Mouse (Mus musculus) neural tube, embryonic 13.5 days (tissue): ENCODE measurements around the gene Irx2. TPM values are rescaled to one million over a fixed set of nuclear protein-coding genes. Genes with fewer than 3 reads are reported as not detected.

Experiments
- ATAC-seq: fragments of 200-750 bp; cut with Nextera tagmentation; 2 replicates; pipeline ENCODE4 v1.8.0; 2017; ENCODE audit warnings: low read depth, mild to moderate bottlenecking, moderate TSS enrichment, moderate library complexity
- H3K27ac ChIP-seq: fragments of 300-500 bp; sonication (generic); replicated peaks from 2 replicates; pipeline ENCODE4 v1.5.1; 2015; ENCODE audit warnings: moderate library complexity, mild to moderate bottlenecking, inconsistent platforms
- H3K27me3 ChIP-seq: fragments of 300-500 bp; sonication (generic); 2 replicates; pipeline ENCODE4 v1.6.1; 2015; ENCODE audit warnings: mild to moderate bottlenecking, inconsistent platforms
- H3K36me3 ChIP-seq: fragments of 300-500 bp; sonication (generic); 2 replicates; pipeline ENCODE4 v1.6.1; 2015; ENCODE audit warnings: mild to moderate bottlenecking, inconsistent platforms
- H3K4me1 ChIP-seq: fragments of 300-500 bp; sonication (generic); replicated peaks from 2 replicates; pipeline ENCODE4 v1.6.1; 2015; ENCODE audit warnings: inconsistent platforms
- H3K4me2 ChIP-seq: fragments of 300-500 bp; sonication (generic); 2 replicates; pipeline ENCODE4 v1.6.1; 2015; ENCODE audit warnings: inconsistent platforms, mild to moderate bottlenecking, moderate library complexity
- H3K4me3 ChIP-seq: fragments of 300-500 bp; sonication (generic); 2 replicates; pipeline ENCODE4 v1.5.1; 2015; ENCODE audit warnings: mild to moderate bottlenecking, inconsistent platforms
- H3K9ac ChIP-seq: fragments of 300-500 bp; sonication (generic); 2 replicates; pipeline ENCODE4 v1.6.1; 2015; ENCODE audit warnings: moderate library complexity, mild to moderate bottlenecking, inconsistent platforms
- H3K9me3 ChIP-seq: fragments of 300-500 bp; sonication (generic); 2 replicates; pipeline ENCODE4 v1.6.1; 2016; ENCODE audit warnings: inconsistent platforms
- WGBS: fragments of 180-500 bp; shearing (Covaris S2); methylation state at CpG from one replicate; pipeline ENCODE4 v1.1.7; 2015; 5-methylcytosine and 5-hydroxymethylcytosine counted together
- polyA plus RNA-seq: library from polyadenylated mRNA; unstranded; fragments of >200 nt; fragmentation: Nextera tagmentation; extraction: Ambion mirVana; gene quantifications from 2 replicates; pipeline ENCODE4 v1.2.1, GENCODE M21; 2015

Irx2 gene
- 12.3 and 20.0 TPM in 2 replicates for polyA plus RNA-seq

DNA sequence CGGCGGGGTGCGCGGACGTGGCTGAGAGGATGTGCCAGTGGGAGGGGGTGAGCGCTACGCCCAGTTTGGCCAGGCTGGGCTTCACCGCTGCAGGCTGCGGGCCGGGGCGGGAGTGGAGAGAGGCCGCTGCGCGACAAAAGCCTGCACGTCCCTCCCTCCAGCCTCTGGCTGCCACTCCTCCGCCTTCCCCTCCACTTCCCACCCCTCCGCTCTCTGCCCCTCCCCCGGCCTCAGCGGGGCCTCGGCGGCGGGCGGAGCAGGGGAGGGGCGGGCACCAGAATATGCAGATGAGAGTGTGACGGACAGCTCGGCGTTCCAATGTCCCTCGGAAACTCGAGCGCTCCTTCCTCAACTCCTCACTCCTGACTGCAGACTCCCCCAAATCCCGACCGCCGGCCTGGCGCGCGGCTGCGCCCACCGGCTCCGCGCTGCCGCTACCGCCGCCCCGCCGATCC, at the start of gene Irx2:
TSS of gene Irx2 (plus strand) at position 359 of the 455 bp plus-strand sequence.
- Histone ChIP-seq H3K9ac (peak within 1 kb of the TSS; percentile 79), H3K9me3 (no peaks in the 10 kb centered on the region), H3K4me2 (peak within 1 kb of the TSS; percentile 74), H3K4me1 (peaks cover 68% of the 10 kb centered on the region), H3K4me3 (peak within 1 kb of the TSS; percentile 59), H3K27me3 (peaks cover 93% of the 10 kb centered on the region), H3K27ac (peak within 1 kb of the TSS; percentile 84), H3K36me3 (no peaks in the 10 kb centered on the region)
- ATAC-seq: peak; percentile 82
- under 1% methylated on average over 45 of the region's 45 CpGs for WGBS

DNA sequence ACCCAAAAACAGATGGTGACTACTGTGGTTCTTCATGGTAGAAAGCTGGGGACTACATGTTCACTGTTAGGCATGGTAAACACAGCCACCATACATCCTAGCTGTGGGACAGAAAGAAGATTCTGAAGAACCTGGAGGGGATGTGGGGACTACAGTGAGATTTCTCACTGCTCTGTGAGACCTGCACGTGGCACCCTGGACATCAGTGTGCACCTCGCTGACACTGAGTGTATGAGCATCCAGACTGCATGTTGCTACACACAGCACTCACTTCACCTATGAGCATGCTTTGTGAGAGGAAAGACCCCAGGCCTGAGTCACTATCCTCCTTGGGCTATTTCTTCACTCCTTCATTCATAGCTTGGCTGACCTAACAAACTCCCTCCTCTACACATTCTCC, 47.3 kb upstream of the Irx2 start:
- Histone ChIP-seq H3K36me3 (no peaks in the 10 kb centered on the region), H3K4me2 (no peak overlapping the region), H3K9ac (no peak overlapping the region), H3K4me3 (no peak overlapping the region), H3K27me3 (no peaks in the 10 kb centered on the region), H3K9me3 (peaks cover 10% of the 10 kb centered on the region; the same call in 1 of the 2 replicates), H3K4me1 (no peaks in the 10 kb centered on the region), H3K27ac (no peak overlapping the region)
- ATAC-seq: no peak
- WGBS: 92% methylated on average over 2 of the region's 2 CpGs

DNA sequence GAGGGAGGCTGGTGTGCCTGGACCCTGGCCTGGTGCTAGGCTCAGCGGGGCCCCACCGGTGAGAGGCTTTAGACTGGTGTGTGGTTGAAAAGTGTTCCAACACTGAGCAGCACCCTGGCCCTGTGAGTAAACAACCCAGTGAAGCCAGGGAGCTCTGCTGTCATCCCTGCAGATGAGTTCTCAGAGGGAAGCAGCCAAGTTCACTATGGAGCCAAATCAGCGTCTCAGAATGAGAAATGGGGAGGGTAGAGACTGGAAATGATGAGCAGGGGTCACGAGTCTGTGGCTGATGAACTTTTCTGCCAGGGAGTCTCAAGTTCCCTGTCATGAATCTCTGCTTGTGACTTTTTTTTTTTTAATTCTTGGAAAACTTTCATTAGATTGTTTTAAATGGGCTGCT, 36.1 kb upstream of the Irx2 start:
- Histone ChIP-seq H3K4me1 (no peaks in the 10 kb centered on the region), H3K9me3 (no peaks in the 10 kb centered on the region), H3K27me3 (peaks cover 12% of the 10 kb centered on the region), H3K36me3 (no peaks in the 10 kb centered on the region), H3K27ac (no peak overlapping the region), H3K4me3 (no peak overlapping the region), H3K9ac (no peak overlapping the region), H3K4me2 (no peak overlapping the region)
- 63% methylated on average over 4 of the region's 4 CpGs for WGBS
- no peak for ATAC-seq

DNA sequence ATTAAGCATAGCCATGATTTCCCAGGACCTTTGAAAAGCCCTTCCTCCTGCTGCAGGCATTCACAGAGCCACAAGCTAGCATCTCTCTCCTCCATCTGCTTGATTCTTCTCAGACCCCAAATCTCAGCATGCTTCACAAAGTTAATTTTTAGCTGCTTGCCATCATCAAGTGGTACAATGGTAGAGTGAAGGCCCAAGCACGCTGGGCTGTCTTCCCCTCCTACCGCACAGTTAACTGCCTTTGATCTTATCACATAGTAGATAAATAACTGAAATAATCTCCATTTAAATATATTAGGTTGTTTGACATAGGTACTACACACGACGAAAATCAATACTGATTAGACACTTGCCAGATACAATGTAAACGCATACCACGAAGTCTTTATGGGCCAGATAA, 35.3 kb upstream of the Irx2 start:
- H3K9ac ChIP-seq: no peak overlapping the region
- H3K36me3 ChIP-seq: no peaks in the 10 kb centered on the region
- no peak overlapping the region for H3K4me3 ChIP-seq
- peaks cover 12% of the 10 kb centered on the region for H3K27me3 ChIP-seq
- 84% methylated on average over 6 of the region's 6 CpGs for WGBS
- H3K27ac ChIP-seq: no peak overlapping the region
- H3K4me2 ChIP-seq: no peak overlapping the region
- H3K4me1 ChIP-seq: no peaks in the 10 kb centered on the region
- no peak for ATAC-seq
- no peaks in the 10 kb centered on the region for H3K9me3 ChIP-seq

DNA sequence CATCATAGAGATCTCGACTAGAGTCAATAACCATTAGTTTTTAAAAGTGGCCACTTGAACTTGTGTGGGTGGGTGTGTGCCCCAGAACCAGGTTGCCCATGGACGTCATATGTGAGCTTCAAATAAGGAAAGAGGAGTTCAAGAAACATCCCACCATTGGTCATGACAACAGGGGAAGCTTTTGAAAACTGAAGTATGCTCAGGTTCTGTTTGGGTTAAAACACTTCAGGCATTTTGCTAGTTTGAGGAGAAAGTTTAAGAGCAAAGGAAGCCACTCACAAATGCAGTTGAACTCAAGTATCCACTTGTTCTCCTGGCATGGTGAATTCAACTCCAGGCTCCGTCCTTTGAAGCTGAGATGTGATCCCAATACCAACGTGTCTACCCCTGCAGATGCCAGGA, 34.9 kb upstream of the Irx2 start:
- Histone ChIP-seq H3K4me3 (no peak overlapping the region), H3K27me3 (peaks cover 12% of the 10 kb centered on the region), H3K9me3 (no peaks in the 10 kb centered on the region), H3K4me1 (no peaks in the 10 kb centered on the region), H3K4me2 (no peak overlapping the region), H3K27ac (no peak overlapping the region), H3K9ac (no peak overlapping the region), H3K36me3 (no peaks in the 10 kb centered on the region)
- no peak for ATAC-seq
- 84% methylated on average over 4 of the region's 4 CpGs for WGBS

DNA sequence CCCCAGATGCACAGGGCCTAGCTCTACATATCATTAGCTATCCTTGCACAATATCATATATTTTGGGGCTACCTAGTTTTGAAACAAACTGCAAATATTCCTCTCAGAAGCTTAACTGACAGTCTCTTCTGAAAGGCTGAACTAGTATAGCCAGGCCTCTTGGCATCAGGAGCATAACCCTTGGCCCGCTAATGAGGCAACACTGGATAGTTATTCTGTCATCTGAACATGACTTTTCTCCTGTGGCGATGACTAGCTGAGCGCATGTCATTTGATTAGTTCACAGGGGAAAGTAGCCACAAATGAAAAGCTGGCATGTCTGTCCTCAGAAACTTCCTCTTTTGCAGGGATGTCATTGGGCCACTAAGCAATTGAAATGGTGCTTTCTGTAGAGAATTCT, 29.4 kb upstream of the Irx2 start:
- Histone ChIP-seq H3K27ac (no peak overlapping the region), H3K27me3 (peaks cover under 1% of the 10 kb centered on the region; the same call in 1 of the 2 replicates), H3K4me2 (no peak overlapping the region), H3K9ac (no peak overlapping the region), H3K4me1 (no peaks in the 10 kb centered on the region), H3K4me3 (no peak overlapping the region), H3K36me3 (no peaks in the 10 kb centered on the region), H3K9me3 (no peaks in the 10 kb centered on the region)
- WGBS: 97% methylated on average over 3 of the region's 3 CpGs
- no peak for ATAC-seq

DNA sequence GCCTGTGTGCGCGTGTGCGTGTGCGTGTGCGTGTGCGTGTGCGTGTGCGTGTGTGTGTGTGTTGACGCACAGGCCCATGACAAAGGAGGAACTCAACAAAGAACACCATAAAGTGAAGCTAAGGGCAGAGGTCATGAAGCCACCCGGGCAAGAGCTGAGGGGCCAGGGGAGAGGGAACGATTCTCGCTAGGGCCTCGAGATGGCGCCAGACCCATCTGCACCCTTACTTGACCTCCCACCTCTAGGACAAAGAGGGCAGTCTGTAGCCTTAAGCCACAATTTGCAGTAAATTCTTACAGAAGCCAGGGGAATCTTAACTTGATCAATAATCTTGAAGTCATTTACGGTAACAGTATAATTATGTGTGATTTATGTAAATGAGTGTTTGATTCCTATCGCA, 19.9 kb upstream of the Irx2 start:
- no peak overlapping the region for H3K4me3 ChIP-seq
- H3K36me3 ChIP-seq: no peaks in the 10 kb centered on the region
- WGBS: 55% methylated on average over 16 of the region's 16 CpGs
- H3K4me1 ChIP-seq: no peaks in the 10 kb centered on the region
- H3K9ac ChIP-seq: no peak overlapping the region
- H3K4me2 ChIP-seq: no peak overlapping the region
- H3K9me3 ChIP-seq: no peaks in the 10 kb centered on the region
- H3K27me3 ChIP-seq: no peaks in the 10 kb centered on the region
- no peak overlapping the region for H3K27ac ChIP-seq
- no peak for ATAC-seq

DNA sequence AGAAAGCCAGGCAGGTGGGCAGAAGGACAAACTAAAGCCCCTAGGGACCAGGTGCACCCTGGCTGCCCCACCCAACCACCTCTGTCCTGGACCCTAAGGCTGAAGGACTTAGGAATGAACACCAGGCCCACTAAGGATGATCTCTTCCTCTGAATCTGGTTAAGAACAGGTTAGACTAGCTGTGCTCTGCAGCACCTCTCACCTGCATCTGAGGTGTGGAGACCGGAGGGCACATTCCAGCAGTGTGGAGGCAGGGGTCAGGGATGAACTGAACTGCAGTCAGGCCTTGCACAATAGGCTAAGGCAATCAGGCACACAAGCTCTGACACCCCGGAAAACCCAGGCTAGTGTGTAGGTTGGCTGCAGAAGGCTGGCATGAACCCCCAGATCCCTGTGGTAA, 18.3 kb upstream of the Irx2 start:
- H3K9ac ChIP-seq: no peak overlapping the region
- no peak for ATAC-seq
- H3K4me3 ChIP-seq: no peak overlapping the region
- no peak overlapping the region for H3K27ac ChIP-seq
- no peaks in the 10 kb centered on the region for H3K9me3 ChIP-seq
- H3K27me3 ChIP-seq: no peaks in the 10 kb centered on the region
- H3K36me3 ChIP-seq: no peaks in the 10 kb centered on the region
- WGBS: 86% methylated on average over 2 of the region's 2 CpGs
- H3K4me1 ChIP-seq: no peaks in the 10 kb centered on the region
- no peak overlapping the region for H3K4me2 ChIP-seq

DNA sequence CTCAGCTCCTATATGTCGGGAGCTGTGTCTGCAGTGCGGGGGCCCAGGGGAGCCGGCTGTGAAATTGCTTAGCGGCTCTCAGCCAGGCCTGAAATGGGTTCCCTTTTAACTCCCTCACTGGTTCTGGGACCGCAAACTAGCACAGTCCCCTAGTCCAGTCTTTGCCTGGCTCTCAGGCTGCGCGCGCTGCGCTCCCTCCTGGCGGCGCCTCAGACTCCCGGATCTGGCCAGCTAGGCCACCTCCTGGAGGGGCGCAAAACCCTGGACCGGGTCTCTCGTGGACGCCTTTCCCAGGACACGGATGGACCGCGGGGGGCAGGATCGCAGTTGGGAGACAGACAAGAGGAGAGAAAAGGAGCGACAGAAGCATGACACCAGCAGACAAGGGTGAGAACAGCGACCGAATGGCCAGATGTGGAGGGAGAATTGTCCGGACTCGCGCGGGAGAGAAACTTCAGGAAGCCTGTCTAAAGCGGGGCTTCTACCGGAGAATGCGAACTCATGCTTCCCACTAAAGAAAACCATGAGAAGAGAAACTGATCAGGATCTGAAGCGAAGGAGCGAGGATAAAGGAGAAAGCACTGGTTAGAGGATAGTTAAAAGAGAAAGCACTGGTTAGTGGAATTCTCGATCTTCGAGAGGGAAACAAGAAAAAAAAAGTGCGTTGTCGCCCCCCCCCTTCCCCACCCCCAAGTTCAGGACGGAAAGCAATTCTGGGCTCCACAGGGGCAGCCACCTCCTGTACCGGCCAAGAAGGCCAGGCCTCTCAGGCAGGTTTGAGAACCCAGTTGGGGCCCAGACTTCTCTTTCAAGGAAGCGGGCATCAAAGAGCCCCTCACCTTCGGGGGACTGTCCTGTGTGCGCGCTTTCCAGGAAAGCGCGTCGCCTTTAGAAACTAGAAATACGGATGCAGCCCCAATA, 4.4 kb upstream of the Irx2 start:
- H3K4me3 ChIP-seq: peak overlapping the region; percentile 29
- 1% methylated on average over 46 of the region's 46 CpGs for WGBS
- H3K4me1 ChIP-seq: peaks cover 38% of the 10 kb centered on the region
- H3K36me3 ChIP-seq: no peaks in the 10 kb centered on the region
- H3K9ac ChIP-seq: peak overlapping the region; percentile 50
- peak overlapping the region; percentile 10; the same call in 1 of the 2 replicates for H3K27ac ChIP-seq
- H3K9me3 ChIP-seq: no peaks in the 10 kb centered on the region
- H3K4me2 ChIP-seq: peak overlapping the region; percentile 52
- ATAC-seq: no peak
- H3K27me3 ChIP-seq: peaks cover 90% of the 10 kb centered on the region

DNA sequence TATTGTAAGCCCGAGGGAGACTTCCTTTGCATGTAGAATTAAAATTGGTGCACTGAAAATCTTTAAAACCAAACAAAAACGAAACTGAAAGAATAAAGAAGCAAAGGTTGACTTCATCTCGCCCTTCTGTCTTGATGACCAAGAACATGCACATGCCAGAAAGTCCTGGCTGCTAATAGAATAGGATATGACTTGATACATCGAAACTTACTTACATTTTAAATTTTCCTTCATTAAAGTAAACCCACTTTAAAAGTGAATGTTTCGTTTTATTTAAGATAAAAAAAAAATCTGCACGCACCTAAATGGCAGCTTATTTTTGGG, 3.8 kb upstream of the Irx2 start:
- peak overlapping the region; percentile 52 for H3K4me2 ChIP-seq
- H3K4me1 ChIP-seq: peaks cover 40% of the 10 kb centered on the region
- no peaks in the 10 kb centered on the region for H3K36me3 ChIP-seq
- H3K4me3 ChIP-seq: peak overlapping the region; percentile 29
- H3K9ac ChIP-seq: no peak overlapping the region
- H3K27ac ChIP-seq: no peak overlapping the region
- no peaks in the 10 kb centered on the region for H3K9me3 ChIP-seq
- H3K27me3 ChIP-seq: peaks cover 88% of the 10 kb centered on the region
- no peak for ATAC-seq
- 6% methylated on average over 6 of the region's 6 CpGs for WGBS

DNA sequence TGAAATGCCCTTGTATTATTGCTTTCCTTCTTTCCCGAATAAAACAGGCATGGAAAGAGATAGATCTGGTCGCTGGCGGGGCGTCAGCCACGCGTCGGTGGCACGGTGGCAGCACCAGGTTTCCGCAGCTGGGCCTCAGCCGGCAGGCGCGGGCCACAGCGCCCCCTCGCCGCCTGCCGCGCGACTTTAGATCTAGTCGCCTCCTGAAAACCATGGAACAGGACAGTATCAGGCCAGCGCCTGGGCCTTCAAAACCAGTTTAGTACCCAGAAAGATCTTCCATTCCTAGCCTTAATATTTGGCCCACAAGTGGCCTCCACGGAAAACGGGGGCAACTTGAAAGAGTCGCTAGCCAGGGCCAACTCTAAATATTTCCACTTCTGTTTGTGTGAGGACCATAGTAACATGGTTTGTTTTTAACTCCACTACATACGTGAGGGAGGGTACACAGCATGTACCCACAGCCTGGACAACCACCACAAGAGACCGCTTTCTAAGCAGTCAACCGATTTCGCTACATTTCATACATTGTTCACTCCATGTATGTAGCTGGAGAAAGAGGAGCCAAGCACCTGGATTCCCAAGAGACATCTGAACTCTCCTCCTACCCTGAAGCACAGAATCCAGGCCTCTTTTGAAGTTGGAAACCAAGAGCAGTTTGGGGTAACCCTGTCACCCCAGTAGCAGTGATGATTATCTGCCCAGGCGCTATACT, 3.2 kb upstream of the Irx2 start:
- Histone ChIP-seq H3K36me3 (no peaks in the 10 kb centered on the region), H3K4me1 (peaks cover 40% of the 10 kb centered on the region), H3K27me3 (peaks cover 93% of the 10 kb centered on the region), H3K9ac (no peak overlapping the region), H3K9me3 (no peaks in the 10 kb centered on the region), H3K27ac (no peak overlapping the region), H3K4me2 (peak overlapping the region; percentile 52), H3K4me3 (peak overlapping the region; percentile 29; the same call in 1 of the 2 replicates)
- WGBS: 9% methylated on average over 28 of the region's 28 CpGs
- no peak for ATAC-seq
